Mouse (Mus musculus) lung, postnatal 25 days (tissue): ENCODE results near the gene Zfp385b.
A peak's percentile ranks its signal among the peaks of the same experiment; 100 is the strongest.
"Not testable (repeated sequence)": the region's sequence is repeated elsewhere in the genome, so short reads cannot be mapped to it uniquely, and the experiment has no call there.

Experiments
- DNase-seq: peaks from one replicate; pipeline ENCODE4 v3.0.0; 2022; ENCODE audit warnings: low spot score

The Zfp385b gene

GRCm38 (mm10) chr2:77456602-77457001 is 362.8 kb downstream of the Zfp385b start:
- peak; percentile 53 for DNase-seq

GRCm38 (mm10) chr2:77454341-77454937 is 365.0 kb downstream of the Zfp385b start:
- peak; percentile 41 for DNase-seq

GRCm38 (mm10) chr2:77453786-77454185 is 365.7 kb downstream of the Zfp385b start:
- DNase-seq, result peak; percentile 27

- DNase-seq, result not testable (repeated sequence)
These were observed 369.4 kb downstream of the Zfp385b start for GRCm38 (mm10) chr2:77450017-77450416.

GRCm38 (mm10) chr2:77448951-77449480 is 370.4 kb downstream of the Zfp385b start:
- DNase-seq, result no peak

GRCm38 (mm10) chr2:77444282-77444681 is 375.2 kb downstream of the Zfp385b start:
- no peak for DNase-seq

GRCm38 (mm10) chr2:77440591-77440990 is 378.8 kb downstream of the Zfp385b start:
- no peak for DNase-seq

GRCm38 (mm10) chr2:77436241-77436759 is 383.1 kb downstream of the Zfp385b start:
- no peak for DNase-seq

GRCm38 (mm10) chr2:77419476-77419875 is 400.0 kb downstream of the Zfp385b start:
- DNase-seq, result no peak

GRCm38 (mm10) chr2:77418078-77418477 is 401.4 kb downstream of the Zfp385b start:
- no peak for DNase-seq

- DNase-seq, result no peak
These were observed 407.3 kb downstream of the Zfp385b start for GRCm38 (mm10) chr2:77412171-77412570.

- no peak for DNase-seq
These were observed 407.8 kb downstream of the Zfp385b start for GRCm38 (mm10) chr2:77411612-77412011.

- DNase-seq, result no peak
These were observed 409.8 kb downstream of the Zfp385b start for GRCm38 (mm10) chr2:77409521-77410135.

GRCm38 (mm10) chr2:77408972-77409371 is 410.5 kb downstream of the Zfp385b start:
- no peak for DNase-seq

GRCm38 (mm10) chr2:77402329-77402728 is 417.1 kb downstream of the Zfp385b start:
- DNase-seq, result no peak

- no peak for DNase-seq
These were observed 417.8 kb downstream of the Zfp385b start for GRCm38 (mm10) chr2:77401438-77402235.

GRCm38 (mm10) chr2:77393881-77394280 is 425.6 kb downstream of the Zfp385b start:
- DNase-seq, result no peak

- no peak for DNase-seq
These were observed 431.3 kb downstream of the Zfp385b start for GRCm38 (mm10) chr2:77388186-77388585.

- peak; percentile 43 for DNase-seq
These were observed 432.9 kb downstream of the Zfp385b start for GRCm38 (mm10) chr2:77386515-77386914.

- DNase-seq, result peak; percentile 17
These were observed 436.7 kb downstream of the Zfp385b start for GRCm38 (mm10) chr2:77382766-77383165.

GRCm38 (mm10) chr2:77379907-77380306 is 439.5 kb downstream of the Zfp385b start:
- no peak for DNase-seq

- DNase-seq, result no peak
These were observed 440.1 kb downstream of the Zfp385b start for GRCm38 (mm10) chr2:77379332-77379731.

GRCm38 (mm10) chr2:77376823-77377222 is 442.6 kb downstream of the Zfp385b start:
- no peak for DNase-seq
